Mouse (Mus musculus) lung, embryonic 14.5 days (tissue): ENCODE measurements around the gene Spock3. TPM values are rescaled to one million over a fixed set of nuclear protein-coding genes. Genes with fewer than 3 reads are reported as not detected.
"Not testable (repeated sequence)": the region's sequence is repeated elsewhere in the genome, so short reads cannot be mapped to it uniquely, and the experiment has no call there.

Experiments used
- ATAC-seq: fragments of 200-750 bp; cut with Nextera tagmentation; 2 replicates; pipeline ENCODE4 v1.8.0; 2017; ENCODE audit warnings: mild to moderate bottlenecking, moderate TSS enrichment, moderate library complexity; ENCODE audit not compliant: insufficient read depth
- DNase-seq: peaks from one replicate; pipeline ENCODE4 v3.0.0-alpha.2; 2015
- H3K27ac ChIP-seq: fragments of 300-500 bp; sonication (generic); 2 replicates; pipeline ENCODE4 v1.5.1; 2014; ENCODE audit warnings: low read depth, mild to moderate bottlenecking, moderate library complexity
- H3K27me3 ChIP-seq: fragments of 300-500 bp; sonication (generic); 2 replicates; pipeline ENCODE4 v1.6.1; 2014; ENCODE audit warnings: low read length, control low read depth; ENCODE audit not compliant: insufficient read depth
- H3K36me3 ChIP-seq: fragments of 300-500 bp; sonication (generic); 2 replicates; pipeline ENCODE4 v1.6.1; 2014; ENCODE audit warnings: control low read depth; ENCODE audit not compliant: insufficient read depth
- H3K4me1 ChIP-seq: fragments of 300-500 bp; sonication (generic); 2 replicates; pipeline ENCODE4 v1.6.1; 2014; ENCODE audit warnings: antibody characterized with exemption, control low read depth; ENCODE audit not compliant: insufficient read depth
- H3K4me2 ChIP-seq: fragments of 300-500 bp; sonication (generic); 2 replicates; pipeline ENCODE4 v1.6.1; 2014; ENCODE audit warnings: mild to moderate bottlenecking
- H3K4me3 ChIP-seq: fragments of 300-500 bp; sonication (generic); 2 replicates; pipeline ENCODE4 v1.5.1; 2014; ENCODE audit warnings: low read depth, low read length
- H3K9ac ChIP-seq: fragments of 300-500 bp; sonication (generic); 2 replicates; pipeline ENCODE4 v1.6.1; 2014
- H3K9me3 ChIP-seq: fragments of 300-500 bp; sonication (generic); 2 replicates; pipeline ENCODE4 v1.6.1; 2016; ENCODE audit warnings: low read depth, low read length, control low read depth
- CTCF ChIP-seq: IDR thresholded peaks from 2 replicates; pipeline ENCODE4 v1.5.1; 2016; ENCODE audit warnings: antibody characterized with exemption, low read depth
- WGBS: fragments of 180-500 bp; shearing (Covaris S2); extraction: QIAGEN DNeasy Blood & Tissue Kit; methylation state at CpG from one replicate; pipeline ENCODE4 v1.1.7; 2014; 5-methylcytosine and 5-hydroxymethylcytosine counted together
- polyA plus RNA-seq: library from polyadenylated mRNA; unstranded; fragments of >200 nt; fragmentation: Nextera tagmentation; extraction: Ambion mirVana; gene quantifications from 2 replicates; pipeline ENCODE4 v1.2.1, GENCODE M21; 2014

The Spock3 gene
- polyA plus RNA-seq, 1 experiment from 2014 or later = 0.78 TPM

DNA sequence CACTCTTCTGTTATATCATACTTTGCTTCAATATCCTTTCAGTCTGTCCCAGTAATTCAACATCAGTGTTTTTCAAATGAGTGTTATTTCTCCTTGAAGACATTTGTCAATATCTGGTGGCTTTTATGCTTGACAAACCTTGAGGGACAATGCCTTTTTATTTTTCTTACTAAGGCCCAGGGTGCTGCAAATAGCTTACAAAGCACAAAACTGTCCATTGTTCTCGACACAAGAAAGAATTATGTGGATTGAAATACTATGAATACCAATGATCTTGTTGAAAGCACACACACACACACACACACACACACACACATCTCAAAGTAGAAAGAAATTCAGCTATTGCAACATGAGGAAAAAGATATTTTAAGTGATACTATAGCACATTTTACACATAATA lies 159.0 kb downstream of the Spock3 start:
- Histone ChIP-seq H3K36me3 (no peaks in the 10 kb centered on the region), H3K4me2 (no peak overlapping the region), H3K27ac (no peak overlapping the region), H3K4me1 (no peaks in the 10 kb centered on the region), H3K4me3 (no peak overlapping the region), H3K9me3 (no peaks in the 10 kb centered on the region), H3K9ac (no peak overlapping the region), H3K27me3 (no peaks in the 10 kb centered on the region)
- TF ChIP-seq CTCF = no peak
- 52% methylated on average over 1 of the region's 1 CpGs for WGBS
- no peak for DNase-seq
- no peak for ATAC-seq

DNA sequence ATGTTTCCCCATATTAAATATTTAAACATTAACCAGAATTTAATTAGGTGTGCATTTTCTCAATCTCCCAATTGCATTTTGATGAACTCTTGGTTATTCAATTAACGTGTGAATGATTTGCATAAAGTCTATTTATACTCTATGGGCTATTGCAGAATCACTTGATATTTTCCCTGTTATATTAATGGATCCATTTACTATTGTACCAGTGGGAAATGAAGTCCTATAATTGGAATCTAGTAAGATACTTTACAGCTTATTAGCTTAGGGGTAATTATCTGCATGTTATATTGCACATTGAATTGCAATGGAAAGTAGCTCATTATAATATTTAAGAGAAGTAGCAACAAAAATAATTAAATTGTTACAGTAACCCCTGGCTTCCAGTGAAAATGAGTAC lies 162.1 kb downstream of the Spock3 start:
- TF ChIP-seq CTCF = no peak

DNA sequence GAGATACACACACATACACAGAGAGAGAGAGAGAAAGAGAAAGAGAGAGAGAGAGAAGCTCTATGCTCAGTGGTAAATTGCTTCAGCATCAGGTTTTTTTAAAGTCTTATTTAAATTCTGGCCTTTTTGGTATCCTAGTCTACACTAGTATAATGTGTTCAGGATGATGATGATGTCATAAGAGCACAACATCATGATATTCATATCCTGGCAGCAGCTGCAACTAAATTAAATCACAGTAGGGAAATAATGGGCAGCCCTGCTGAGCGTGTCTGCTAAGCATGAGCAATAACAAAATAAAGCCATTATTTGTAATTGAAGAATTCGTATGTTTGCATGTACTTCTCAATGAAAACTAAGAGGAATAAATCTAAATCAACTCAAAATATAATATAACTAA lies 169.7 kb downstream of the Spock3 start:
- Histone ChIP-seq H3K9ac (no peak overlapping the region), H3K27me3 (no peaks in the 10 kb centered on the region), H3K9me3 (no peaks in the 10 kb centered on the region), H3K4me3 (no peak overlapping the region), H3K4me2 (no peak overlapping the region), H3K27ac (no peak overlapping the region), H3K36me3 (no peaks in the 10 kb centered on the region), H3K4me1 (no peaks in the 10 kb centered on the region)
- no peak for ATAC-seq
- TF ChIP-seq CTCF = no peak
- WGBS = 79% methylated on average over 2 of the region's 2 CpGs
- no peak for DNase-seq

More for the DNA sequence above, 162.1 kb downstream of the Spock3 start:
- H3K27me3 ChIP-seq = no peaks in the 10 kb centered on the region
- no peak for ATAC-seq
- DNase-seq = no peak
- no peak overlapping the region for H3K4me3 ChIP-seq
- 72% methylated on average over 1 of the region's 1 CpGs for WGBS
- H3K9ac ChIP-seq = no peak overlapping the region
- no peak overlapping the region for H3K4me2 ChIP-seq
- no peaks in the 10 kb centered on the region for H3K36me3 ChIP-seq
- H3K27ac ChIP-seq = no peak overlapping the region
- no peaks in the 10 kb centered on the region for H3K4me1 ChIP-seq
- H3K9me3 ChIP-seq = no peaks in the 10 kb centered on the region

DNA sequence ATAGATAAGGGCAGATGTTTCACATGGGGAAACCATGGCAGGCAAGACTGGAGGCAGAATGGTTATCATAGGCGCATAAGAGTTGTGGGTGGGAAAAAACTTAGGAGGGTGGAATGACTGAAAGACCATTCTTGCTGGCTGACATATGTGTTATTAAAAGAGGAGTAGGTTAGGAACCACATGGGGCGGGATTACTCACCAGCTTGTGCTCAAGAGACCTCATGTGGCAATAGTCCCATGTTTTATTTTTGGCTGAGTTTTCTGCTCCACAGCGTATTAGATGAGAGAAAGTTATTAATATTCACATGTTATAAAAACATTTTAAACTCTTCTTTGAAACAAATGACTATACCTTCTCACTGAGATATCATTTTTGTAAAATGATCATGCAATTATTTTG lies 184.6 kb downstream of the Spock3 start:
- no peaks in the 10 kb centered on the region for H3K4me1 ChIP-seq
- ATAC-seq (no peak), DNase-seq (no peak)
- no peak overlapping the region for H3K9ac ChIP-seq
- no peaks in the 10 kb centered on the region for H3K9me3 ChIP-seq
- no peaks in the 10 kb centered on the region for H3K36me3 ChIP-seq
- WGBS = 92% methylated on average over 3 of the region's 3 CpGs
- H3K27ac ChIP-seq = no peak overlapping the region
- TF ChIP-seq CTCF = no peak
- no peak overlapping the region for H3K4me3 ChIP-seq
- no peaks in the 10 kb centered on the region for H3K27me3 ChIP-seq
- H3K4me2 ChIP-seq = no peak overlapping the region

DNA sequence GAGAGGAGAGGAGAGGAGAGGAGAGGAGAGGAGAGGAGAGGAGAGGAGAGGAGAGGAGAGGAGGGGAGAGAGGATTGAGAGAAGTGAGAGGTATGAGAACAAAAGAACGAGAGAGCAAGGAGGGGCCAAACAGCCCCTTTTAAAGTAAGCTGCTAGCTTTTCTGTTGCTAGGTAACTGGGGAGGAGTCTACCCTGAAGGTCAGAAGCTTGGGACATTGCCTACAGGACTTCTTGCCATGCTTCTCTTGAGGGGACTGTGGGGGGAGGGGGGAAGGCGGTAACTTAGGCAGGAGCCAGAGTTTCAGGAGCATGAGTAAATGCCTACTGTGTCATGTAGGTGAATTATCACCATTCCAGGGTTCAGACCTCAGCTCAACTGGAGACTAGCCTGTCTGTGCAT lies 213.1 kb downstream of the Spock3 start:
- H3K4me1 ChIP-seq, ATAC-seq, DNase-seq, H3K9ac ChIP-seq, H3K27me3 ChIP-seq, H3K36me3 ChIP-seq, H3K4me3 ChIP-seq, H3K27ac ChIP-seq, H3K4me2 ChIP-seq, H3K9me3 ChIP-seq: not testable (repeated sequence)
- WGBS = 62% methylated on average over 2 of the region's 2 CpGs

DNA sequence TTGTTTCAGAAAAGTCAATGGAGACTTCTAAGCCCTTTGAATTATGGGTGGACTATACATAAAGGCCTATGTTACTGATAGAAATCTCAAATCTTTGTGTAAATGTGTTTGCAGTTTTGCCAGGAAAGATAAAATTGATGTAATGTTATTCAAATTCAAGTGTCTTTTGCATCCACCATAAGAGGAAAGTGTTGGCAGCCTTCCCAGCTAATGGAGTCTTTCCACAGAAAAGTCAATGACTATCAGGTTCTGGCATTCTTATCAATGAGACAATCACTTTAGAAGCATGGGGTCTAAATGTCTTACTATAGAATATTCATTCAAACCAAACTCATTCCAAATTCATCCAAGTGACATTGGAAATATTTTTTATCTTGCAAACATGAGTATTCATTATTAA lies 214.5 kb downstream of the Spock3 start:
- Histone ChIP-seq H3K27me3 (no peaks in the 10 kb centered on the region), H3K36me3 (no peaks in the 10 kb centered on the region), H3K4me3 (no peak overlapping the region), H3K4me2 (no peak overlapping the region), H3K9ac (no peak overlapping the region), H3K9me3 (no peaks in the 10 kb centered on the region), H3K4me1 (no peaks in the 10 kb centered on the region), H3K27ac (no peak overlapping the region)
- no peak for TF ChIP-seq CTCF
- DNase-seq (peak; percentile 18), ATAC-seq (no peak)

DNA sequence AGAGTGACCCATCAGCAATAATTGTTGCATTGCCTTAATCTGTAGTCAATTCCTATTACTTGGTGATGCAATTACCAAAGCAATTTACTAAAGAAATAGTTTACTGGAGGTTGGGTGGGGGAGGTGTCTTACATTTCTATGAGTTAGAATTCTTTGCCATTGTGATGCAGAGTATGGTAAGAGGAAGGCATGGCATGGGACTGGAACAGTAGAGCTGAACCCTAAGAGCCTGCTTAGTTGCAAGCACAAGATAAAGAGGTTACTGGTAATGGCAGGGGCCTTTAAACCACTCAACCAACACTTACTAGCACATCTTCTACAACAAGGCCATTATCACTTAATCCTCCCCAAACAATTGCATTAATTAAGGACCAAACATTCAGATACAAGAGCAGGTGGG lies 219.1 kb downstream of the Spock3 start:
- H3K4me2 ChIP-seq = no peak overlapping the region
- no peak overlapping the region for H3K9ac ChIP-seq
- H3K4me3 ChIP-seq = no peak overlapping the region
- no peak for TF ChIP-seq CTCF
- no peaks in the 10 kb centered on the region for H3K27me3 ChIP-seq
- H3K36me3 ChIP-seq = no peaks in the 10 kb centered on the region
- H3K4me1 ChIP-seq = no peaks in the 10 kb centered on the region
- DNase-seq (no peak), ATAC-seq (no peak)
- no peaks in the 10 kb centered on the region for H3K9me3 ChIP-seq
- H3K27ac ChIP-seq = no peak overlapping the region

DNA sequence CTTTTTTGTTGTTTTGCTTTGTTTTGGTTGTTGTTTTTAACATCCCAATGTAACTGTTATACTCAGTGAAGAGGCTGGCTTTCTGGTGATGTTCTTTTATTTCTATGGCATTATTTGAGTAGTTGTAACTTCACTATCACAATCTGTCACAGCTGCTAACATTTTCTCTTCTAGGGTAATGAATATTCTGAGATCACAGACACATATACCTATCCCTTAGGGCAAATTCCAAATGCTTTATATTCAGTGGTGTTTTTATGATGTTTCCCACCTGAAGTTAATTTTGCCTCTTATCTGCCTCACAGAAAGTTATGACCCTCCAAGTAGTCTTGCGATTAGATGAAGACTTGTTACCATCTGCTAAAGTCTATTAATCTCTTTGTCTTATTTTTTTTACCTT lies 230.5 kb downstream of the Spock3 start:
- Histone ChIP-seq H3K4me2 (no peak overlapping the region), H3K9ac (no peak overlapping the region), H3K4me3 (no peak overlapping the region), H3K36me3 (no peaks in the 10 kb centered on the region), H3K4me1 (no peaks in the 10 kb centered on the region), H3K27ac (no peak overlapping the region), H3K9me3 (no peaks in the 10 kb centered on the region), H3K27me3 (no peaks in the 10 kb centered on the region)
- ATAC-seq (no peak), DNase-seq (no peak)
- no peak for TF ChIP-seq CTCF
- WGBS = 75% methylated on average over 1 of the region's 1 CpGs
